Mouse (Mus musculus) cerebellum, postnatal 14 days (tissue): ENCODE results near the gene Tnnc2.

ENCODE experiments used
- DNase-seq, 2 experiments: peaks; one replicate each; pipeline ENCODE4 v3.0.0; 2021; ENCODE audit warnings: mixed read lengths in 2 of 2

Tnnc2 gene

DNA sequence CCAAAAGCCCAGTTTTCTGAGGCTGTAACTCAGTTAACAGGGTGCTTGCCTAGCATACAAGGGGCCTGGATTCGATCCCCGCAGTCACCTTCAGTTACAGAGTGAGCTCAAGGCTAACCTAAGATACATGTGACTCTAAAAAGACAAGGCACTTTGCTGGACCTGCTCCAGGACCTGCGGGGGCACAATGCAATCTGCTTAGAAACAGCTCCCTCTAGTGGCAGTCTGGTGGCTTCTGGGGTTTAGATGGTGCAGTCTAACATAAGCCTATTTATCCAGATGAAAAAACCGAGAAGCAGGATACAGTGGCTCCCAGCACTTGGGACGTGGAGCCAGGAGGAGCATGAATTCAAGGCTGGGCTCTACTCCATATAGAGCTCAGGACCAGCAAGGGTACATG lies 14.5 kb upstream of the Tnnc2 start:
- DNase-seq: peak; percentile 94 to 98

DNA sequence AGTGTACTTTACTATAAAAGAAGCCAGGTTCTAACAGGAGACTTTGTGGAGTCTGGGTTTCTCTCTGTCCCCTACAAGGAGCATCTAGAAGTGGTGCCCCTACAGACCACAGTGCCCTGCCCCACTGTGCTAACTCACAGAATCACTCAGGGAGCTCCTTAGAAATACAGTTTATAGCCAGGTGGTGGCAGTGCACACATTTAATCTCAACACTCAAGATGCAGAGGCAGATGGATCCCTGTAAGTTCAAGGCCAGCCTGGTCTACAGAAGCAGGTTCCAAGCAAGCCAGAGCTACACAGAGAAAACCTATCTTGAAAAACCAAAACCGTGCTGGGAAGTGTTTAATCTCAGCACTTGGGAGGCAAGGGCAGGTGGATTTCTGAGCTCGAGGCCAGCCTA lies 14.0 kb upstream of the Tnnc2 start:
- DNase-seq: no peak

GRCm38 (mm10) chr2:164793236-164793635 lies 13.5 kb upstream of the Tnnc2 start:
- DNase-seq: peak; percentile 76 to 85

- no peak for DNase-seq
Observed at GRCm38 (mm10) chr2:164792400-164793190, 12.8 kb upstream of the Tnnc2 start.

DNA sequence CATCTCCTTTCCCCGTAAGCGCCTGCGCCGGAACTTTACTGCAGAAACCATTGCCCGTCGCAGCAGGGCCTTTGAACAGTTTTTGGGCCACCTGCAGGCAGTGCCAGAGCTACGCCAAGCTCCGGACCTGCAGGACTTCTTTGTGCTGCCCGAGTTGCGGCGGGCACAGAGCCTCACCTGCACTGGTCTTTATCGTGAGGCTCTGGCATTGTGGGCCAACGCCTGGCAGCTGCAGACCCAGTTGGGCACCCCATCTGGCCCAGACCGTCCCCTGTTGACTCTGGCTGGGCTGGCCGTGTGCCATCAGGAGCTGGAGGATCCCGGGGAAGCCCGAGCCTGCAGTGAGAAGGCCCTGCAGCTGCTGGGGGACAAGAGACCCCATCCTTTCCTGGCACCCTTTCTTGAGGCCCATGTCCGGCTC lies 12.1 kb upstream of the Tnnc2 start:
- peak in 1 of 2 experiments; percentile 56 for DNase-seq

DNA sequence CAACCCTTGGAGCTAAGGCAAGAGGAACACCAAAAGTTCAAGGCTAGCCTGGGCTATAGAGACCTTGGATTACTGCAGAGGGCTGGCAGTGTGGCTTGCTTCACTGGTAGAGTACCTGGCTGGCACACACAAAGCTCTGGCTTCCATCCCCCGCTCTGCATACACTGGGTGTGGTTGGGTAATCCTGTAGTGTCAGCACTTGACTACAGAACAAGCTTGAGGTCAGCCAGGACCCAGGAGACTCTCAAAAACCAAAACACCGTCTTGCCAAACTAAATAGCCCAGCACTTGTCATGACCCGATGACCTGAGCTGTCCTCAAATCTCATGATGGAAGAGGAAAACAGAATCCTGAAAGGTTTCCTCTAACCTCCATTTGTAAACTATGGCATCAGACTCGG lies 10.7 kb upstream of the Tnnc2 start:
- DNase-seq: no peak

DNA sequence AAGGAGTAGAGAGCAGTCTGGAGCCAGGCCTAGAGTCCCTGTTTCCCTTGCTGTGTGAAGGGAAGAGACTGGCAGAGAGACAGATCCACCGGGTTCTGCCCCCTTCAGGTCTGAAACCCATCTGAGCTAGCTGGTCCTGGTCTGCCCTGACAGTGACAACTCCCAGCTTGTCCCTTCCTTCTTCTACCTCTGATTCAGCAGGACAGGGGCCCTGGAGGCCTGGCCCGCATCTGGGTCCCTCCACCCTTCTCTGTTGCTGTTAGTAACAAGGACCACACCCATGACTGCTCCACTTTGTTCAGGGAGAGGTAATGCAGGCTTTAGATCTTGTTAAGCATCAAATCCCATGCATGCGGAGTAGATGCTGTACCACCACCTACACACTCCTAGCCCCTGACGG lies 8.6 kb upstream of the Tnnc2 start:
- DNase-seq: no peak

GRCm38 (mm10) chr2:164787779-164788178 lies 8.0 kb upstream of the Tnnc2 start:
- DNase-seq: no peak

DNA sequence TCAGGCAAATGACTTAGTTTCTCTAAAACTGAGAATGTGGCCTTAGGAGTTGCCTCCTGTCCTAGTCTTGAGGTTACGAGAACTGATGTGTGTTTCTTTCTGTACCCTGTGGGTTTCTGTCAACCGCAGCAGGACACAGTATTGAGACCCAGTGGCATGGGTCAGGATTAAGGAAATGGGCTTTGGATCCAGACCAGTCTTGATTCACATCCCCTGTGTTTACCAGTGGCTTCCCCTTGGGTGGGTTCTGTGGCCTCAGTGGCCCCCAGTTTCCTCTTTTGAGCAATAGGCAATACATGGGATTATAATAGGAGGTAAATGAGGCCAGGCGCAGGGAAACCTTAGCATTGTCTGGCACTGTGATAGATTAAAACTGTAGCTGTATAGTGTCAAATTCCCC lies 7.3 kb upstream of the Tnnc2 start:
- no peak for DNase-seq

DNA sequence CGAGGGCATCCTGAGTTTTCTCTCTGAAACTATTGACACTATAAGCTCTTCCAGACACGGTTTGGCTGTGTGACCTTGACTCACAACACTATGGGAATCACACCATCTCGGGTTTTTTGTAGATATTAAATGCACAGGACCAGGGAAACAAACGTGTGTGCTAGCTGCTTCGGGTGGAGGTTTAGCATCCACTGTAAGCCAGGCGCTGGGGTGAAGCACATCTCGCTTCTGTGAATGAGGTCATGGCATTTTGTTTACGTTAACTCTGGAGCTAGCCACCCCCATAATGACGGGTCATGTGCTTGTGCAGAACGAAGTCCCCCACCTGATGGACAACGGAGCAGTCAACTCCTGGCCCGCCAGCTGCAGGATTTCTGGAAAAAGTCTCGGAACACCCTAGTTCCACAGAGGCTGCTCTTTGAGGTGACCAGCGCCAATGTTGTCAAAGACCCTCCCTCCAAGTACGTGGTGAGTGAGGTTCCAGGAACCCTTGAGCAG lies 6.7 kb upstream of the Tnnc2 start:
- DNase-seq: no peak

DNA sequence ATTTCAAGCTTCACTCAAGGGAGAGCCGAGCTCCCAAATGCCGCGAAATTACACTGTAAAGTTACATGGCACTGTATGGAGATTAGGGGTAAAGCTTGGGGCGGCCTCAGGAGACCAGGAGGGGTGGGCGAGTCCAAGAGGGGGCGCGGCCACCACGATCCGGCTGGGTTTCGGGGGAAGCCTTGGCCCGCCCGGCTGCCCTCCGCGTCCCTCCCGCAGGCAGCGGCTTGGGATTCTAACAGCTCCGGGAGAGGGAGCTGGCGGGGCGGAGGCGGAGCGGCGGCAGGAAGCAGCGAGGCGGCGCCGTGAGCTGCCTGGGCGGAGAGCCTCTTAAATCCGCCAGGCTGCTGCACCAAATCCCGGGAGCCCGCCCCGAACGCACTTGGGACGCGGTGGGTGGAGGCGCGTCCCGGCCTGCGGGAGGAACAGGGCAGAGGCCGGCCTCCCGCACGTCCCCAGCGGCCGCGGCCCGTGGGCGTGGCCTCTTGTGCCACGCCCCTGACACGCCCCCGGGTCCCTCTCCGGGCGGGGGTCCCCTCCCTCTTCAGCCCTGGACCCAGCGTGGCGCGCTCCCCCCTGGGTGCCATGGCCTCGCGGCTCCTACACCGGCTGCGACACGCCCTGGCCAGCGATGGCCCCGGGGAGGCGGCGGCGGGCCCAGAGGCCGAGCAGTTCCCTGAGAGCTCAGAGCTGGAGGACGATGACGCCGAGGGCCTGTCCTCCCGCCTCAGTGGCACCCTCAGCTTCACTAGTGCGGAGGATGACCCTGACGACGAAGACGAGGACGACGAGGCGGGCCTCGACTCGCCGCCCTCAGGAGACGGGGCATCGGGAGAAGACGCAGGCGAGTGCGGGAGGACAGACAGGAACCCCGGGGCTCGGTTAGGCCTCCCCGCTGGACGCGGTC lies 6.0 kb upstream of the Tnnc2 start, which contains the start of gene Snx21:
Gene Snx21, plus strand, starts transcription at position 343 of the 907 bp plus-strand sequence.
- DNase-seq: peak; percentile 81 to 90

GRCm38 (mm10) chr2:164784869-164785420 lies 5.2 kb upstream of the Tnnc2 start:
- DNase-seq: no peak

DNA sequence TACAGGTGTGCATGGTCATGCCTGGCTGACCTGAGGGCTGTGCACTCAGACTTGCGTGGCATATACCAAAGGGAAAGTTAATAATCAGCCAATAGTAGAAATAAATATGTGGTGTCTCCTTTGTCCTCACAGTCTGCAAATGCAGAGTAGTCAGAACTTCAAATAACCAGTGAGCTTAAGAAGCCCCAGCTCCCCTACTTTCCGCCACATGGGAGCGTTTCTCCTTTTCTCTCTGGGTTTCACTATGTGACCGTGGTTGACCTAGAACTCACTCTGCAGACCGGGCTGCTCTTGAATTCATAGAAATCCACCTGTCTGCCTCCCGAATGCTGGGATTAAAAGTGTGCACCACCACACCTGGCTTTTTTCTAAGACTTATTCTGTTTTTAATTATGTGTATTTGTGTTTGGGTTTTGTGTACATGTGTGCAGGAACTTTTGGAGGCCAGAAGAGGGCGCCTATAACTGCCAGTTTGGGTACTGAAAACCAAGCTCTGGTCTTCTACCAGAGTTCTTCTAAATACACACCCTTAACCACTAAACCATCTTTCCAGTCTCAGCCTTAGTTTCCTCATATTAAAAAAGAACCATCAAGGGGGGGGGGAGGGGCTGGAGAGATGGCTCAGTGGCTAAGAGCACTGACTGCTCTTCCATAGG lies 4.3 kb upstream of the Tnnc2 start:
- no peak for DNase-seq

DNA sequence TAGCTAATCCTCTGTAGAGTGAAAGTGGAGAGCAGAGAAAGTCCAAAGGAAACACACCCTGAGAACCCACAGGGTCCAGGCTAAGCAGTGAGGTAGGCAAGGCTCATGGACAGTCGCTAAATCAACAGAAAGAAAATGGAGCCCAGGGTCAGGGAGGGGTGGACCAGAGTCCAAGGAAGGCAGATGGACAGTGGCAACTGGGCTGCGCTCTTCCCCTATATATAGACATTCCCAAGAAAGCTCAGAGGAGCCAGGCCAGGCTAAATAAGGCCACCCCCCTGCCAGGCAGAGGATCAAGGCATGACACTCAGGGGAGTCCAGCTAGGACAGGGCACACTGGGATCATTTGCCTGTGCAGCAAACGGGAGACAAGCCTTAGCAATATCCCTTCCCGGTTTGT lies 2.1 kb upstream of the Tnnc2 start:
- DNase-seq: no peak

DNA sequence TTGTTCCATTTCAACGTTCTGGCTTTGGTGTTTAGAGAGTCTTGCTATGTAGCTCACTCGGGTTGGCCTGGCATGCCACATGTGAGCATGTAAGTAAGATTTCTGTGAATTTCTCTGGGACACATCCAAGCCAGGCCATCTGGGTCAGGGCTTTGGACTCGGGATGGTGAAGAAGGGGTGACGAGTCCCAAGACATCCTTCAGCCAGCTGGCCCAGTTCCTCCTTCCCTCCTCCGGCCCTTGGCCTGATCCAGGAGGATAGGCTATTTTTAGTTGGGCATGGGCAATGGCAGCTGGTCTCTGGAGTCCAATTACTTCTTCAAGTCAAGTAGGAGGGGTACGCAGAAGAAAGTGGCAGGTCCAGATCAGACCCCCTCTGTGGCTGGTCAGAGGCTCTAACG lies 958 bp downstream of the Tnnc2 start:
- peak; percentile 55 to 65 for DNase-seq

DNA sequence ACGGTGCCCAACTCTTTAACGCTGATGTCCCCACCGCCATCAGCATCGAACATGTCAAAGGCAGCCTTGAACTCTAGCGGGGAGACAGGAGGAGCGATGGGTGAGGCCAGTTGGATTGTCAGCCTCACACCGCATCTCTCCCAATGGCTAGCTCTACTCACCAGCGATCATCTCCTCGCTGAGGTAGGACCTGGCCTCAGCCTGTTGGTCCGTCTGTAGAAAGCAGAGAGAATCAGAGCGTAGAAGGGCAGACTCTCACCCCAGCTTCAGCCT lies 1.8 kb downstream of the Tnnc2 start:
- no peak for DNase-seq

DNA sequence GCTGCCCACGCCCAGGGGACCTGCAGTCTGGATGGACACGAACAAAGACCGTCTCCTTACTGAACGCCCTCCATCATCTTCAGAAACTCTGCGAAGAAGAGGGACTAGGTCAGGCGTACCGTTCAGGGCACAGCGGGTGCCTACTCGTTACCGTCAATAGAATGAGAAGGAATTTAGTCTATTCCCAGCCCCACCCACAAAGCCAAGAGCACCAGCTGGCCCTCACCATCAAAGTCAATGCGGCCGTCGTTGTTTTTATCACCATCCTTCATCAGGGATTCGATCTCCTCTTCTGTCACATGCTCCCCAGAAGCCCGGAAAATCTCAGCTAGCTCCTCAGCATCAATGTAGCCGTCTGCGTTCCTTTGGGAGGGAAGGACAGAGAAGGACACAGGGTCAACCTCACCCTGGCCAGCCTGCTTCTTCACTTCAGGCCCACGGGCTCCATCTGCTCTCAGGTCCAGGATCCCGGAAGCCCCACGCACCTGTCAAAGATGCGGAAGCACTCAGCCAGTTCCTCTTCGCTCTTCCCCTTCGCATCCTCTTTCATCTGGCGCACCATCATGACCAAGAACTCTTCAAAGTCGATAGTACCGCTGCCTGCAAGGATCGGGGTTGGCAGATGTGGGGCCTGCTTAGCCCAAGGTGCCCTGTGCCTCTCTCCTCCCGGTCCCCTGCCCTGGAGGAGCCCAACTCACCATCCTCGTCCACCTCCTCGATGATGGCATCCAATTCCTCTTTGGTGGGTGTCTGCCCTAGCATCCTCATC lies 2.3 kb downstream of the Tnnc2 start:
- no peak for DNase-seq

GRCm38 (mm10) chr2:164776801-164777200 lies 3.0 kb downstream of the Tnnc2 start:
- DNase-seq: no peak

DNA sequence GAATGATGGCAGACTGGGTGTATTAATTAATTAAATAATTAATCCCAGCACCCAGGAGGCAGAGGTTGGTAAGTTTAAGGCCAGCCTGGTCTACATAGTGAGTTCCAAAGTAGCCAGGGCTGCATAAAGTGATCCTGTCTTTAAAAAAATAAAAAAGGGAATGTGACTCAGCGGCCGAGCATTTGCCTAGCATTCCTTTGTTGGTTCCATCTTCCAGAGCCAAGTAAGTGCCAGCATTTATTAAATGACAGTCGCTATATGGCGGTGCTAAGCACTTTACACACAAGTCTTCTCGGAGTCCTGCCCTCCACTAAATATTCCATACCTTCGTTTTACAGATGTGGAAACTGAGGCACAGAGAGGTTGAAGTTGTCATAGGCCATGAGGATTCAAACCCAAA lies 3.6 kb downstream of the Tnnc2 start:
- DNase-seq: no peak

DNA sequence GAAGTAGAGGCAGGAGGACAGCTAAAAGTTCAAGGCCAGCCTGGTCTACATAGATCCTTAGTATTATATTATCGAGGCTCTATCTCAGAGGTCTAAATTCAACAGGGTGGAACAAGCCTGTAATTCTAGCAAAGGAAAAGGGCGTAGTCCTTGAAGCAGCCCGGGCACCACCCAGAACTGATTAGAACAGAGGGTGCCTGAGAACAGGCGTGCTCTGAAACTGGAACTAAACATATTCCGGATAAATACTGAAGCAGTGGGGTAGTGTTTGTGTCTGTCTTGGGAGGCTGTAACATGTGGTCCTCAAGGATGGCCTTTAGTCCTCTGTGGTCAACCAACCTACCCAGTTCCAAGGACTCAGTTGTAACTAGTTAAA lies 5.8 kb downstream of the Tnnc2 start:
- DNase-seq: no peak

- no peak for DNase-seq
Observed at GRCm38 (mm10) chr2:164773229-164773988, 6.4 kb downstream of the Tnnc2 start.

- no peak for DNase-seq
Observed at GRCm38 (mm10) chr2:164771123-164771522, 8.6 kb downstream of the Tnnc2 start.
